Mouse (Mus musculus): Measurements from ENCODE around the gene Kank4.
"Not testable (repeated sequence)": the region's sequence is repeated elsewhere in the genome, so short reads cannot be mapped to it uniquely, and the experiment has no call there.

Gene Kank4

DNA sequence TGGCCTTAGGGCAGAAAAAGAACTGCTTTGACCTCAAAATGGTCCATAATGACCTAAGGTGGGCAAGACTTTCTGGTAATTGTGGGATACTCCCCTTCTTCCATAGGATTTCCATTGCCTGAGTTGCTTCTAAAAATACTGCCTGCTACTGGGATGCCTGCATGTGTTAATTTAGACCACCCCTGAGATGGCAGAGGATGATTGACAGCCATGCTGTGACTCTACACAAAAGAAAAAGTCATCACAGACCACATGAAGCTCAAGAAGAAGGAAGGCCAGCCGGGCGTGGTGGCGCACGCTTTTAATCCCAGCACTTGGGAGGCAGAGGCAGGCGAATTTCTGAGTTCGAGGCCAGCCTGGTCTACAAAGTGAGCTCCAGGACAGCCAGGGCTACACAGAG lies 23.9 kb upstream of the Kank4 start:
- ChIA-PET CTCF (interaction anchor here in 1 of 4 experiments (1.1 to 1.4 kb wide), 2 partner anchors 35 to 116 kb away, joined by 4 read pairs; no protein-coding TSS in a partner anchor), POLR2A (interaction anchor here in 3 of 4 experiments (0.6 to 2.7 kb wide), 30 partner anchors 12 to 280 kb away, joined by 3 to 24 read pairs (median 4); partner anchors contain the start of genes Dock7 (in 1 of the 3), Kank4 (in 1 of the 3), L1td1 (in 1 of the 3) and Usp1 (in 1 of the 3))

DNA sequence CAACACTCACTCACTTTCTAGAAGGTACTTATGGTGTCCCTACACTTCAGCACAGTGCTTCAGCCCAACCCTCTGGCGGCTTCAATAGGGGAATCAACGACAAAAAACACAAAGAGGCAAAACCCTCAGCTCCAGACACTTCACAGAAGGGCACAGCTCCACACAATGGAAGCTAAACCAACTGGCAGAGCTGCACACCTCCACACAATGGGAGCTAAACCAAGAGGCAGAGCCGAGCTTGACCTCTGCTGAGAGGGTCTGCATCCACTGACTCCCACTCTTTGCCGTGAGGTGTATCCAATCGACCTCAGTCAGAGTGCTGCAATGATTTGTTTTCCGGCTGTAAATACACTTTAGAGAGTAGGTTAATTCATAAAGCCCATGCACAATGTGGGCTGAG lies 23.2 kb upstream of the Kank4 start:
- CTCF ChIA-PET, result interaction anchor here in 3 of 4 experiments (0.5 to 1.4 kb wide), 6 partner anchors 35 to 458 kb away, joined by 3 to 18 read pairs (median 4); partner anchors contain the start of genes L1td1 (in 1 of the 3) and Tm2d1 (in 1 of the 3)
- POLR2A ChIA-PET, result interaction anchor here in 3 of 4 experiments (0.6 to 2.7 kb wide), 26 partner anchors 12 to 115 kb away, joined by 3 to 24 read pairs (median 4); partner anchors contain the start of genes L1td1 (in 2 of the 3), Kank4 (in 1 of the 3) and Usp1 (in 1 of the 3)

DNA sequence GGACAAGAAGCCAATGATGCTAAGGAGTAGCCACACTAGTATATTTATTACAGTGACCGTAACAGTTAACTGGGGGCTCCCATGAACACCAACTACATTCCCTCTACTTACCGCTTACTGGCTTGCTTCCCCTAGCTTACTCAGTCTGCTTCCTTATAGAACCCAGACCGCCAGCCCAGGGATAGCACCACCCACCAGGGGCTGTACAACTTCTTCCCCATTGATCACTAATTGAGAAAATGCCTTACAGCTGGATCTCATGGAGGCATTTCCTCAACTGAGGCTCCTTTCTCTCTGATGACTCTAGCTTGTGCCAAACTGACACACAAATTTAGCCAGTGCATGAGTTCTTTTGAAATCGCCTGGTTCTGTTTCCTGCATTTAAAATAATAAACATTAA lies 21.6 kb upstream of the Kank4 start:
- CTCF ChIA-PET, result interaction anchor here in 1 of 4 experiments (1.0 kb wide), 1 partner anchor 114 kb away, joined by 4 read pairs; no protein-coding TSS in a partner anchor
- POLR2A ChIA-PET, result interaction anchor here in 3 of 4 experiments (0.6 to 1.6 kb wide), 6 partner anchors 27 to 114 kb away, joined by 3 to 5 read pairs (median 3); no protein-coding TSS in a partner anchor

DNA sequence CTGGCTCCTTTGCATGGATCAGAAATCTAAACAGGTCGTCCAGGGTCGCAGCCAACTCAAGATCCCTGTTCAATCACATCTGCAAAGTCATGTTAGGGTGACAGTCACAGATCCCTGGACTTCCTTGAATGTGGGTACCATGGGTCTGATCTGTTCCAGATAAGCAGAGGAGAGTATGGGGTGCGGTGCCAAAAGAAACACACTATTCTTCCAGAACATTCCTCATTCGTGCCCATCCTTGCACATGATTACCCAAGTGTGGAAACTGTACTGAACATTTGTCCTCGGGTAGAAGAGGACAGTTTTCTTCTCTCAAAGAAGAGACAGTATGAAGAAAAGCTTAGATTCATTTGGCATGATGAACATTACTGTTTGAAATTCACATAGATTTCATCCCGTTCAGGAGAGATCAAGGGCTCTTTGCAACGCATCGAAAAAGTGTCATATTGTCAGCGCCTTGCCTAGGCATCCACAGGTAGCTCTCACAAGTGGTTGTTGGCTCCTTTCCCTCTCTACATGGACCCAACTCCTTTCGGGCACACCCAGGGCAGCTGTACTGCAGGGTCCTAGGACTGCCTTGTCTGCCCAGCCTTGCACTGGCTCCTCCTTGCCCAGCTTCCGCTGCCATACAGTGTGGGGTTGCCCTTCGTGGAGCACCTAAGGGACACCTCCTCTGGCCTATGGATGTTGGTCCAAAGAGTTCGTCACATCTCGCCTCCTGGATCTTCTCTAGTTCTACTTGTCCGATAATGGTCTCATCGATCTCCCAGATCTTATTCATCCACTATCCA lies 20.6 kb upstream of the Kank4 start:
- ChIA-PET POLR2A (interaction anchor here in 2 of 4 experiments (0.6 to 1.6 kb wide), 11 partner anchors 8 to 113 kb away, joined by 3 to 5 read pairs (median 3); partner anchors contain the start of gene L1td1 (in 1 of the 2)), CTCF (interaction anchor here in 2 of 4 experiments (0.5 kb wide), 2 partner anchors 38 to 44 kb away, joined by 3 to 6 read pairs; no protein-coding TSS in a partner anchor)

DNA sequence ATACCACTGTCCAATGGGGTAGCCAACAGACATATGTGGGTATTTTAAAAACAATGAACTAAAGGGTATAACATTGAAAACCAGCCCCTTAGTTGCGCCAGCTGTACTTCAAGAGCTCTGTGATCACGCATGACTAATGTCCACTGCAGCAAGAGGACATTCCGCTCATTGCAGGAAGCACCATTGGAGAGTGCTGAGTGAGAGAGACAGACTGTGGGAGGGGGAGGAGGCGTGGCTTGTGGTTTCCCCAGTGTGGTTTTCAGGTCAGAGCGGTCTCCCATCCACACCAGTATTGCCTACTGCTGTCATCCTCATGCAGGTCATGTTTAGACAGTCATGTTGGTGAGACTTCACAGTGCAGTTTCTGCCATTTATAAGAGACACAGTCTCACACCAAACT lies 19.2 kb upstream of the Kank4 start:
- ChIA-PET CTCF (no interaction called here), POLR2A (interaction anchor here in 2 of 4 experiments (0.6 to 1.0 kb wide), 4 partner anchors 10 to 222 kb away, joined by 3 to 5 read pairs (median 4); no protein-coding TSS in a partner anchor)

DNA sequence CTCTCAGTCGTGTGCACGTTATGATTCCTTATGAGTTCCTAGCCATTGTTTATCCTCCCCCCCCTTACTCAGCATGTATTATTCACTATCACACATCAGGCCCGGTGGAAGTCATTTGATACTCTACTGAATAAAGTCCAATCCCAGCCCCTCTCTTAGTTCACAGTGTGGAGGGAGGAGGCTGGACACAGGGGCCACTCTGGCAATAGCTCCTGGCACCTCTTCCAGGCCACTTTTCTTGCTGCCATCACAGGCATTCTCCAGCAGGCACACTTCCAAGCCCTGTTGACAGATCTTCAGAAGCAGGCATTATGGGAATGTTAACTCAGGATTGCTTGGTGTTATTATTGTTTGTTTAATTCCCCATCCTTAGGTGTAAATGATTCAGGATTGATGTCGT lies 17.4 kb upstream of the Kank4 start:
- ChIA-PET CTCF (no interaction called here), POLR2A (interaction anchor here in 2 of 4 experiments (0.7 to 2.0 kb wide), 3 partner anchors 10 to 95 kb away, joined by 3 to 5 read pairs (median 3); no protein-coding TSS in a partner anchor)

DNA sequence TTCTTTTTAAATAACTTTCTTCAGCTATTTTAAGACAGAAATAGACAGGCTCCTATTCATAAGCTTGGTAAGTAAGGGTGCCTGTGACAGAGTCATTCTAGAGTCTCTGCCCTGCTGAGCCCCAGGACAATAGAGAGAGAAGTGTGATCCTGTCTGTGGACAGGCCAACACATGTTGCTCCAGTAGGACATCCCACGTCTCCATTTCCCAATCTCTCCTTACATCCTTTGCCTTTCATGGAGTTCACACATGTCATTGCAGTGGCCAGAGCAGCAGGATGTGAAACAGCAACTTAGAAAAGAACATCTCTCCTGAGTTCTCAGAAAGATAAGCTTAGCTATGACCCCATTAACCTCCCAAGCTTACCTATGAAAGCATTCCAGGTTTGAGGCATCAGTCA lies 14.4 kb upstream of the Kank4 start:
- CTCF ChIA-PET, result interaction anchor here in 1 of 4 experiments (0.6 kb wide), 1 partner anchor 34 kb away, joined by 3 read pairs; no protein-coding TSS in a partner anchor
- POLR2A ChIA-PET, result interaction anchor here in 2 of 4 experiments (0.8 kb wide), 2 partner anchors 12 to 35 kb away, joined by 3 read pairs; no protein-coding TSS in a partner anchor

DNA sequence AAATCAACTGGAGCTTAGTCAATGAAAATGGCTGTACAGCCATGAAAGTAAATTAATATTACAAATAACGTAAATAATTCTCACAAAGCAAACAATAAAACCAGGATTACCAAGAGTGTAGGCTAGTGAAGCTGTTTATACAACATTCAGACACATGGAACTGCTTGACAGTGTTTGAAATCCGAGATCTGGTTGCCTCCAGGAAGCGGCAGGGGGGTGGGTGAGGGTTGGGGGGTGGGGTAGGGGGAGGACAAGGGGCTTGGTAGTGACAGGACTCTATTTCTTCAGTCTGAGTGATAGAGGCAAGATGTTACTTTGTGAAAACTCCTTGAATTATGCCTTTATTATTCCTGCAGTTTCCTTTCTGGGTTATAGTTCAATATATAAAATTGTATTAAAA lies 9.4 kb upstream of the Kank4 start:
- CTCF ChIA-PET, result interaction anchor here in 1 of 4 experiments (0.7 kb wide), 1 partner anchor 32 kb away, joined by 3 read pairs; no protein-coding TSS in a partner anchor
- POLR2A ChIA-PET, result interaction anchor here in 2 of 4 experiments (1.0 to 1.7 kb wide), 3 partner anchors 10 to 87 kb away, joined by 3 to 7 read pairs (median 4); partner anchors contain the start of gene Kank4 (in 1 of the 2)

DNA sequence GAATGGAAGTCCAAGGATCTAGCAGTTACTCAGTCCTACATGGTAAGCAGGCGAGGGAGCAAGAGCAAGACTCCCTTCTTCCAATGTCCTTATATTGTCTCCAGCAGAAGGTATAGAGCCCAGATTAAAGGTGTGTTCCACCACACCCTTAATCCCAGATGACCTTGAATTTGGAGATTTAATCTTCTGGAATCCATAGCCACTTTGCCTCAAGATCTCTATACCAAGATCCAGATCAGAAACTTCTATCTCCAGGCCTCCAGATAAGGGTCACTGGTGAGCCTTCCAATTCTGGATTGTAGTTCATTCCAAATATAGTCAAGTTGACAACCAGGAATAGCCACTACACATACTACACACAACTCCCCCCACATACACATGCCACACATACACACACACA lies 6.4 kb upstream of the Kank4 start, which contains the start of gene I0C0044D17Rik:
Gene I0C0044D17Rik, minus strand, starts transcription at position 101 of the 400 bp plus-strand sequence.
- CTCF ChIA-PET, POLR2A ChIA-PET: not testable (repeated sequence)

DNA sequence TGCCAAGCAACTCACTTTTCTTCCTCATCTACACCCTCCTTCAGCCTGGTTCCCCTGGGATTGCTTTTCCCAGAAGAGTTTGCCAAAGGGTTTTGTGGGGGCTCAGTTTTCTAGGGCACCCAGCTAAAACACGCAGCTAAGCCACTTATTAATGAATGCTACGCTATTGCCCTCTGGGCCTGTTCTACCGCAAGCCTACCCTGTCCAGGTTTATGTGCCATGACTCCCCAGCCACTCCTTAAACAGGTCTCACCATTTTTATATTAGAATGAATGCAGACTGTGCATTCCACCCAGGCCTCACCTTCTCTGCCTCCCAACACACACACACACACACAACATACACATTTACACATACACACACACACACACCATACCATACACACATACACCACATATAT lies 5.7 kb upstream of the Kank4 start:
- ChIA-PET POLR2A (interaction anchor here in 1 of 4 experiments (1.4 kb wide), 1 partner anchor 17 kb away, joined by 3 read pairs; no protein-coding TSS in a partner anchor), CTCF (no interaction called here)

DNA sequence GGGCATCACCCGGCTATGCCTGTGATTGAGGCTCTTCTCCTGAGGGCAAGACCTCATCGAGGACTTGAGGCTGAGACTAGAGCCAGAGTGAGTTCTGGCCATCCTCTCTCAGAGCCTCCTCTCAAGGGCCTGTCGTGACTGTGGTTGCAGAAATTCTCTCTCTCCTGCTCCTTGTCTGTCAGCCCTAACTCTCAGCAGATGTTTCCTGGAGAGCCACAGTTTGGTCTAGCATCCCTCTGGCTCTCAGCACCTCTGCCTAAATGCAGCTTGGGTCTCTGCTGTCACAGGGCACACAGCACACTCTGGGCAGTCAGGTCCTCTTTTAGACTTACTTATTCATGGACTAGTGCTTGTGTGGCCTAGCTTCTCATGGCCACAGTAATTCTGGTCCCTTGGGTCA lies 5.1 kb upstream of the Kank4 start:
- ChIA-PET CTCF (no interaction called here), POLR2A (interaction anchor here in 1 of 4 experiments (1.4 kb wide), 1 partner anchor 17 kb away, joined by 3 read pairs; no protein-coding TSS in a partner anchor)

DNA sequence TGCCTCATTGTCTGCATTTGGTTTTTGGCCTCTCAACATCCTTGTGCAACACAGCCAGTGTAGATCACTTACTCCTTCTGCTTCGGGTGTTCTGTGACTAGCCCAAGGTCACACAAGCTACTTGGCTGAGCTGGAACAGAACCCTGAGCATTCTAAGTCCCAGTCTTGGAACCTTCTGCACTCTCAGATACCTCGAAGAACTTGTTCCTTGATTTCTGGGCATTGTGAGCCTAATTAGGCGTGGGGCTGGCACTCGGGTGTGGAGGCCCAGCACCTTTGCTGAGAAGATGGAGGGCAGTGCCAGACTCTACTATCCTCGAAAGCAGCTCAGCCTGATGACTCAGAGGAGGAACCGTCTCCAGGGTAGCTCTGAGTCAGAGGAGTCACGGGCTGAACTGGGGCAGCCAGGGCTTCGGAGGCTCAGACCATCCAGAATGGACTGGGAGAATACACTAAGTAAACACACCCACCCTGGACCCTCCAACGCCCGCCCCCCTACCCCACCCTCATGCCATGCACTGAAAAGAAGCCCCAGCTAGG lies 1.9 kb upstream of the Kank4 start:
- POLR2A ChIA-PET, result interaction anchor here in 3 of 4 experiments (0.6 to 6.7 kb wide), 15 partner anchors 10 to 104 kb away, joined by 3 to 48 read pairs (median 3); partner anchors contain the start of gene Usp1 (in 1 of the 3)
- CTCF ChIA-PET, result interaction anchor here in 1 of 4 experiments (0.6 kb wide), 1 partner anchor 1851 kb away, joined by 3 read pairs; no protein-coding TSS in a partner anchor

DNA sequence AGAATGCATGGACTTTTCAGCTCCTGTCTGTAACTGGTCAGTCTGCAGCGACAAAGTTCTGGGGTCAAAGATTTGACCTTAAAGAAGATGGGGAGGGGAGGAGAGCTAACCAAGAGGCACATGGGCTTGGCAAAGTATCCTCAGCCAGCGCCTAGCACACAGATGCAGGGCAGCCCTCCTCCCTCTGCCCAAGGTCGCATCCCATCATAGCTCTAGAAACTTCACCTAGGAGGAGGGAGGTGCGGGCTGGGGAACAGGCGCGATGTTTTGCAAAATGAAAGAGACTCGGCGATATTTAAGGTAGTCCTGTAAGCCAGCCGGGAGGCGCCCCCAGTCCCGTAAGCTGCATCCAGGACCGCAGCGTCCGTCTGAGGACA lies 542 bp downstream of the Kank4 start:
- ChIA-PET POLR2A (interaction anchor here (0.6 to 6.7 kb wide), 37 partner anchors 9 to 106 kb away, joined by 3 to 48 read pairs (median 4); partner anchors contain the start of genes L1td1 (in 1 of the 4) and Usp1 (in 1 of the 4)), CTCF (interaction anchor here in 2 of 4 experiments (0.6 to 1.7 kb wide), 2 partner anchors 89 to 110 kb away, joined by 3 to 4 read pairs; no protein-coding TSS in a partner anchor)

DNA sequence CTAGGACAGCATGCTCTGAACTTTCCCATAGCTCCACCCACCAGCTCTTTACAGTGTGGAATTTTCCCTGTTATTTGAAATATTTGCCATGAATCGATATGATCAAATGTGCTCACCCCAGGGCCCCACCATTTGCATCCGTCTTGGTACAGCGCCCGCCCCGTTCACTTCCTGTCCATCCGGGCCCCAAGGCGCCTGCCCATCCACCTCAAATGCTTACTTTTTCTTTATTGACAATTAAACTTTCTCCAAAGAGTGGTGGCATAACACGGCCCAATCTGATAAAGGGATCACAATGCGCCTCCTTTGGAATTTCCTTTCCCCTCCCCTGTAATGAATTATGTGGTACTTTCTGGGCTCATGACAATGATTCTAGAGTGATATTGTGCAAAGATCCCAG lies 11.0 kb downstream of the Kank4 start:
- ChIA-PET POLR2A (interaction anchor here in 3 of 4 experiments (0.6 to 7.0 kb wide), 18 partner anchors 9 to 913 kb away, joined by 3 to 48 read pairs (median 5); partner anchors contain the start of gene Kank4 (in 2 of the 3)), CTCF (interaction anchor here in 1 of 4 experiments (0.8 kb wide), 1 partner anchor 18 kb away, joined by 3 read pairs; no protein-coding TSS in a partner anchor)

DNA sequence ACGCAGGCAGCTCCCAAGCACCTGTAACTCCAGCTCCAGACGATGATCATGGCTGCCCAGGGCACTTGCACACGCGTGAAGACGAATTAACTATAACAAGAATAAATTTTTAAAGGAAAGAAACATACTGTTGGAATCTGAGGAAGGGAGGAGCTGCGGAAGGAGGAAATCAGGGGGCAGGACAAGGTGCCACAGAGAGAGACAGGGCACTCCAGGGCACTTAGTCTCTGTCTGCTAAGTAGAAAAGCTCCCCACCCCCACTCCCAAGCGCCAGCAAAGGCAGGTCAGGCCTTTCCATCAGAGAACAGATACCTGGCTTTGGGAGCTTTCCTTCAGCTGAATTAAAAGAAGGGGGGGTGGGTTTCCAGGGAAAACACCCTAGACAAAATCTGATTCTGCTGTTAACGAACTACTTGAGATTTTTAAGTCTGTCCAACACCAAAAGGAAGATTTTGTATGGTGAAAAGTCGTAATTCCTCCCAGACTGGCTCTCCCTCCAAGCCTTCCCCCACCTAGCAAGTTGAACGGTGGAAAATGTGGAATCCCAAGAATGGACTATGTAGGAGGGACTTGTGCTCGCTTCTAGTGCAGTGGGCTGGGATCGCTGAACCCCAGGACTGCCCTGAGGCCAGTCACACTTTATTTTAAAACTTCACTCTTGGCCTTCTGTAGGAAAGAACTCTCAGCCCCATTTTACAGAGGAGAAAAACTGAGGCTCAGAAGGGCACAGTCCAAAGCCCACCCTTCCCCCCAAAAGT lies 11.9 kb downstream of the Kank4 start:
- POLR2A ChIA-PET, result interaction anchor here (0.6 to 7.0 kb wide), 29 partner anchors 9 to 912 kb away, joined by 3 to 48 read pairs (median 5); partner anchors contain the start of gene Kank4 (in 2 of the 4)
- CTCF ChIA-PET, result interaction anchor here in 2 of 4 experiments (0.6 to 0.8 kb wide), 2 partner anchors 19 to 284 kb away, joined by 3 read pairs; no protein-coding TSS in a partner anchor

DNA sequence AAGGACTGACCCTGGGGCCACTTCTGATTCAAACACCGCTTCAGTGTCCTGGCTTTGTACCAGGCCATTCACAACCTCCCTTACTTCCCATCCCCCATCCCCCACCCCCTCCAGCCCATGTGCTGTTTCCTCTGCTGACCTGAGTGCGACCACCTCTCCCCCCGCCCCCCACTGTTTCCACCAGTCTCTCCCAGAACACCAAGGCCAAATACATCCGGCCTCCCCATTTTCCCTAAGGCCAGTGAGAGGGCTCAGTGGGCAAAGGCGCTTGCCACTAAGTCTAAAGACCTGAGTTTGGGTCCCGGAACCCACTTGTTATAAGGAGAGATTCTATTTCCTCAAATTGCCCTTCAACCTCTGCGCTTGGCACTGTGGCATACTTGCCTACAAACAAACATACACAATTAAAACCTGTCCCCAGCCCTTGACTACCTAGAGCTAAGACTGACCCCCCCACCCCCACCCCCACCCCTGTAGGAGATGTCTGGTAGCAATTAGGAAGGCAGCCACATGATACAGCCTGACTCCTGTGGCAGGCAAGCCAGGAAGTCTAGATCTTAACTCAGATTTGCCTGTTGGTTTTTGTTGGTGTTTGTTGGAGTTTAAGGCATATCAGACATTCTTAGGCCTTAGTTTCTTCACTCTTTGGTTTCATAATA lies 12.7 kb downstream of the Kank4 start:
- POLR2A ChIA-PET, result interaction anchor here in 3 of 4 experiments (0.6 to 7.0 kb wide), 25 partner anchors 8 to 119 kb away, joined by 3 to 48 read pairs (median 5); partner anchors contain the start of genes Kank4 (in 2 of the 3) and Usp1 (in 1 of the 3)
- CTCF ChIA-PET, result interaction anchor here in 1 of 4 experiments (0.6 to 1.5 kb wide), 2 partner anchors 82 to 285 kb away, joined by 3 to 7 read pairs; no protein-coding TSS in a partner anchor

DNA sequence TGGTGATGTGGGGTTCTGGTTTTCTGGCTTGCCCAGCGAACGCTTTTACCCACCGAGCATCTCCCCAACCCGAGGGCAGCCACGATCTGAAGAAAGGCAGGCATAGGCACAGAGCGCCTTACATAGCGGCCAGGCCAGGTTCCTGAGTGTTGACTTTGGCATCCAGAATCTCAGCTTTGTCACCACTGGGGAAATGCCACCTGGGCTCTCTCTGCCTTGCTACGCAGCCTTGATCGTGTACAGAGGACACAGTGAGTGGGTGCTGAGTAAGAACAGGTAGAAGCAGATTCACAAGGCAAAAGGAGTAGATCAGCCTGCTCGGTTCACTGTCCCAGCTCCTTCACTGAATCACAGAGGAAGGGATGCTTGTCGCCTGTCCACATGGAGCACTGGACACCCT lies 15.6 kb downstream of the Kank4 start:
- CTCF ChIA-PET, result no interaction called here
- POLR2A ChIA-PET, result interaction anchor here in 3 of 4 experiments (0.6 to 7.0 kb wide), 7 partner anchors 8 to 224 kb away, joined by 3 to 48 read pairs (median 4); partner anchors contain the start of gene Kank4 (in 1 of the 3)
